Mouse (Mus musculus) ZHBTc4 (cell line): ENCODE measurements around the gene Prph2.

ENCODE experiments used
- DNase-seq: peaks from one replicate; pipeline ENCODE4 v3.0.0-alpha.2; 2011; ENCODE audit warnings: low read depth, low spot score

The Prph2 gene

DNA sequence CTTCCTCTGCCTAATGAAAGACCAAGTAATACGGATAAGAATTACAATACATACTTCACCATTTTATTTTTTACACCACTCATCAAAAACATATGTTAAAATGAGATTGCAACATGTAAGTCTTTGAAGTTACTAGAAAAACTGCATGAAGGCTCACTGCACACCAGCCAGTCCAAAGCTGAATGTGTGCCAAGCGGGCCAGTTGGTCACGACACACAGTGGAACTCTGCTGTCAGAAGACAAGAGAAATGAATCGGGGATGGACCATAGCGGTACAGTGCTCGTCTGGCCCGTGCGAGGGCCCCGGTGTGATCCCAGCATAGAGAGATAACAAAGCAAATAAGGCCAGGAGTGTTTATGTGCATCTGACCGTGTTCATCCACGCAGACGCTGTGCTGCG lies 52.9 kb downstream of the Prph2 start:
- DNase-seq = no peak

DNA sequence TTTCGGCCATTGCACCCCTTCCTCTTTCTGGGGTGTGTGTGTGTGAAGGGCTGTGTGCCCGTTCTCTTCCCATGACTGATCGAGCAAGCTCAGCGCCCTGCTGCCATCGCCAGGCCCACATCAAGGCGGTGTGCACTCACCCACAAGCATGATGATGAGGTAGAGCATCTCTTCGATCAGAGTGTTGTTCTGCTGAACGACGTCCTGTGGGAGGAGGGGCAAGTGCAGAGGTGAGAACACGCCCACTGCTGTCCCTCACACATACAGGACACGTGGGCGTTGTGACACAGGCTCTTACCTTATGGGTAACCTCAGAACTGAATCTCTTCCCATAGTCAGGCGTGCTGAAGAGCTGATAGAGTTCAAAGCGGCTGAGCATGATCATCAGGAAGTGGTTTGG lies 56.6 kb downstream of the Prph2 start:
- peak; percentile 21 for DNase-seq

DNA sequence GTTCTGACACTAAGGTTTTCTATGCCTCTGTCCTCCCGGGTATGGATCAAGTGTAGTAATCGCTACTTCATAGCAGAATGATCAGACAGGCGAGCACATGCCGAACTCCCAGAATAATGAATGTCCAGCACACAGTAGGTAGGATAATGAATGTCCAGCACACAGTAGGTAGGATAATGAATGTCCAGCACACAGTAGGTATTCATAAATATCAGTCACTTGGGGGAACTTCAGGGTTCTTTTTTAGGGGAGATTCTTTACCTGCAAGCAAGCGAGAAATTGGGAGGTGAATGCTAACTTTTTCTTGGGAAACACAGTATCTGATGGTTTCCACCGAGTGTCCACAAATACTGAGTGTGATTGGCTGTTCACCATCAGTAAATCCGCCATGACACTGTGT lies 62.3 kb downstream of the Prph2 start:
- DNase-seq = no peak
